Mouse (Mus musculus) lung, adult 18-20 months (tissue): ENCODE data around the gene Trio.

ENCODE experiments used
- DNase-seq, 2 experiments: peaks; one replicate each; pipeline ENCODE4 v3.0.0; 2022; ENCODE audit warnings: mixed read lengths in 2 of 2

The Trio gene

GRCm38 (mm10) chr15:27702031-27702971 lies 323.3 kb downstream of the Trio start:
- DNase-seq = peak; percentile 29 to 42

GRCm38 (mm10) chr15:27697632-27698031 lies 328.0 kb downstream of the Trio start:
- no peak for DNase-seq

- no peak for DNase-seq
These were observed 332.4 kb downstream of the Trio start for GRCm38 (mm10) chr15:27693235-27693634.

- no peak for DNase-seq
These were observed 333.5 kb downstream of the Trio start for GRCm38 (mm10) chr15:27692161-27692560.

GRCm38 (mm10) chr15:27691213-27691612 lies 334.4 kb downstream of the Trio start:
- DNase-seq = no peak

- DNase-seq = no peak
These were observed 337.5 kb downstream of the Trio start for GRCm38 (mm10) chr15:27688041-27688651.

- DNase-seq = no peak
These were observed 340.8 kb downstream of the Trio start for GRCm38 (mm10) chr15:27684813-27685212.

- DNase-seq = no peak
These were observed 342.4 kb downstream of the Trio start for GRCm38 (mm10) chr15:27683206-27683605.

- no peak for DNase-seq
These were observed 343.0 kb downstream of the Trio start for GRCm38 (mm10) chr15:27682619-27683018.

GRCm38 (mm10) chr15:27681419-27682187 lies 344.0 kb downstream of the Trio start, which contains the start of gene Otulinl:
TSS of gene Otulinl (minus strand) at chr15:27681579.
- peak; percentile 95 for DNase-seq

- DNase-seq = peak in 1 of 2 experiments; percentile 26
These were observed 344.7 kb downstream of the Trio start for GRCm38 (mm10) chr15:27680997-27681396.
